Mouse (Mus musculus): Measurements from ENCODE around the gene Rrn3.

The Rrn3 gene

DNA sequence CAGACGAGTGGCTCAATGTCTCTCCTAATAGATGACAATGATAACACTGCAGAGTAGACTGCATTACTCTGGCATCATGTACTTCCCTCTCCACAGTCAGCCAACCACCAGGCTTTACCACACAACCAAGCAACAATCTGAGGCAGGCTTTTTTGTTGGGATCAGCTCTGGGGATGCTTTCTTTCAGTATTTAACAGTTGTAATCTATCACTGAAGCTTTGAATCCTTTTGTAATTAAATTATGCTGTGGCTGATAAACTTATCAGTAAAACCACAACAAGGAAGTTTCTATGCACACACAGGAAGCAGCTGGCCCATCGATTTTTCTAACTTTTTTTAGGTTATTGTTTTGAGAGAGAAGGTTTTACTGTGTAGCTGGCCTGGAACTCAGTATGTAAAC lies 67.8 kb downstream of the Rrn3 start:
- no peak for DNase-seq (ENCODE audit: low read depth, low spot score)

DNA sequence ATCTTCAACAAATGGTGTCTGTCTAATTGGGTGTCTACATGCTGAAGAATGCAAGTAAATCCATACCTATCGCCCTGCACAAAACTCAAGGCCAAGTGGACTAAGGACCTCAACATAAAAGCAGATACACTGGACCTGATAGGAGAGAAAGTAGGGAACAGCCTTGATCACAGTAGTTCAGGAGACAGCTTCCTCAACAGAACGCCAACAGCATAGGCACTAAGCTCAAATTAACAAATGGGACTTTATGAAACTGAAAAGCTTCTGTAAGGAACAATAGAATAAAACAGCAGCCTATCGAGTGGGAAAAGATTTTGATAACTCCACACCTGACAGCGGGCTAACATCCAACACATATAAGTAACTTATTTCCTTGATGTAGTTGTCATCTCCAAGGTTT lies 70.9 kb downstream of the Rrn3 start:
- no peak for DNase-seq (ENCODE audit: low read depth, low spot score)

GRCm38 (mm10) chr16:13853886-13854285 lies 73.4 kb downstream of the Rrn3 start:
- no peak for DNase-seq (ENCODE audit: low read depth, low spot score)

Measured in ES-CJ7 (cell line).